Mouse (Mus musculus) gastrocnemius, postnatal 10 days (tissue): ENCODE data around the gene Gm5155. TPM values are rescaled to one million over a fixed set of nuclear protein-coding genes. Genes with fewer than 3 reads are reported as not detected.
"Not testable (repeated sequence)": the region's sequence is repeated elsewhere in the genome, so short reads cannot be mapped to it uniquely, and the experiment has no call there.

ENCODE experiments used
- DNase-seq: peaks from one replicate; pipeline ENCODE4 v3.0.0; 2021; ENCODE audit warnings: mixed read lengths
- long read RNA-seq, 2 experiments: library from polyadenylated mRNA; stranded (forward); transcript quantifications; one replicate each; pipeline ENCODE4 v2.0.0; 2021
- total RNA-seq, 2 experiments: library from RNA; stranded (reverse); gene quantifications; 2 replicates each; pipeline ENCODE4 v1.2.3; 2021

The Gm5155 gene
- not detected for total RNA-seq
- long read RNA-seq, experiment 1: 0 reads
- long read RNA-seq, experiment 2: 0 reads

GRCm38 (mm10) chr7:17871467-17871866, at the start of gene Gm5155:
TSS of gene Gm5155 (plus strand) at chr7:17871767.
- no peak for DNase-seq

GRCm38 (mm10) chr7:17870776-17871175, 791 bp upstream of the Gm5155 start:
- DNase-seq: no peak

GRCm38 (mm10) chr7:17895341-17895740, 23.8 kb downstream of the Gm5155 start:
- not testable (repeated sequence) for DNase-seq

GRCm38 (mm10) chr7:17903146-17903915, 31.8 kb downstream of the Gm5155 start:
- no peak for DNase-seq

Other genes starting within 250 kb of the Gm5155 start
- gene Ceacam5, start 158.5 kb upstream of the Gm5155 start, total RNA-seq: not detected
- not detected for gene Ceacam14, start 59.1 kb upstream of the Gm5155 start, total RNA-seq
- not detected for gene Ceacam11, start 100.4 kb downstream of the Gm5155 start, total RNA-seq
- gene Ceacam13, start 138.1 kb downstream of the Gm5155 start, total RNA-seq: not detected
- gene Ceacam12, start 194.2 kb downstream of the Gm5155 start, total RNA-seq: not detected